Mouse (Mus musculus): ENCODE measurements around the gene Slc28a3. TPM values are rescaled to one million over a fixed set of nuclear protein-coding genes. Genes with fewer than 3 reads are reported as not detected.

The Slc28a3 gene
- polyA plus RNA-seq, 1 experiment from 2014 or later: 0.14 TPM

GRCm38 (mm10) chr13:58555561-58555960, 55.1 kb downstream of the Slc28a3 start:
- H3K27ac ChIP-seq (replicated peaks; ENCODE audit: low read depth, low read length): no peak overlapping the region
- H3K4me3 ChIP-seq (ENCODE audit: low read depth, low read length): no peak overlapping the region
- H3K36me3 ChIP-seq (ENCODE audit: control insufficient read depth, insufficient read depth, low read length): no peaks in the 10 kb centered on the region
- DNase-seq (ENCODE audit: low spot score) (peak; percentile 38), ATAC-seq (ENCODE audit: low read depth) (peak; percentile 65)
- H3K4me2 ChIP-seq (ENCODE audit: low read depth, low read length): no peak overlapping the region
- 36% methylated on average over 5 of the region's 5 CpGs for WGBS
- no peaks in the 10 kb centered on the region for H3K9me3 ChIP-seq (ENCODE audit: control insufficient read depth, low read length)
- H3K4me1 ChIP-seq (ENCODE audit: control insufficient read depth, insufficient read depth, low read length): no peaks in the 10 kb centered on the region
- no peak overlapping the region for H3K9ac ChIP-seq (ENCODE audit: low read depth, low read length)
- H3K27me3 ChIP-seq (replicated peaks; ENCODE audit: control insufficient read depth, insufficient read depth, low read length): no peaks in the 10 kb centered on the region

DNA sequence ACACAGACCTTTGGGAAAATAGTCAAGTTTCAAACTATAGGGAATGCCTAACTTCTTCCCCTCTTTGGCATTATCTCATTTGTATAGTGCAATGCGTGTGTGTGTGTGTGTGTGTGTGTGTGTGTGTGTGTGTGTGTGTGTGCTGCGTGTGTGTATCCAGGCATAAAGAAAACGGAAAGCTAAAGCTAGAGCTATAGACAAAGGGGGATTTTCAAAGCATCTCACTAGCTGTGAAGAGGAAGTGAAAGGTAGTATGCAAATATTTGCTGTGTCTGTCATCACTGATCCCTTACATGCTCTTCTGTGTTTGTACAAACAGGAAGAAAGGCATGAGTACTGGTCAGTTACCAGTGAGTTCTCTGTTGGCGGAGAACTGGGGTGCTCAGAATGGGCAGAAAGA, 58.8 kb downstream of the Slc28a3 start:
- Histone ChIP-seq H3K27me3 (replicated peaks; ENCODE audit: control insufficient read depth, insufficient read depth, low read length) (no peaks in the 10 kb centered on the region; the same call in 1 of the 2 replicates), H3K36me3 (ENCODE audit: control insufficient read depth, insufficient read depth, low read length) (no peaks in the 10 kb centered on the region), H3K4me3 (ENCODE audit: low read depth, low read length) (no peak overlapping the region), H3K27ac (replicated peaks; ENCODE audit: low read depth, low read length) (no peak overlapping the region), H3K4me1 (ENCODE audit: control insufficient read depth, insufficient read depth, low read length) (peaks cover 7% of the 10 kb centered on the region; the same call in 1 of the 2 replicates), H3K9me3 (ENCODE audit: control insufficient read depth, low read length) (no peaks in the 10 kb centered on the region), H3K9ac (ENCODE audit: low read depth, low read length) (no peak overlapping the region), H3K4me2 (ENCODE audit: low read depth, low read length) (no peak overlapping the region)
- 70% methylated on average over 4 of the region's 4 CpGs for WGBS
- DNase-seq (ENCODE audit: low spot score) (no peak), ATAC-seq (ENCODE audit: low read depth) (no peak)

GRCm38 (mm10) chr13:58547570-58547969, 63.1 kb downstream of the Slc28a3 start:
- H3K9me3 ChIP-seq (ENCODE audit: control insufficient read depth, low read length): no peaks in the 10 kb centered on the region
- H3K36me3 ChIP-seq (ENCODE audit: control insufficient read depth, insufficient read depth, low read length): no peaks in the 10 kb centered on the region
- ATAC-seq (ENCODE audit: low read depth) (peak; percentile 57), DNase-seq (ENCODE audit: low spot score) (peak; percentile 72)
- peaks cover 7% of the 10 kb centered on the region; the same call in 1 of the 2 replicates for H3K4me1 ChIP-seq (ENCODE audit: control insufficient read depth, insufficient read depth, low read length)
- no peak overlapping the region for H3K4me2 ChIP-seq (ENCODE audit: low read depth, low read length)
- peak overlapping the region; percentile 58; the same call in 1 of the 2 replicates for H3K27ac ChIP-seq (replicated peaks; ENCODE audit: low read depth, low read length)
- WGBS: 25% methylated on average over 7 of the region's 7 CpGs
- no peak overlapping the region for H3K9ac ChIP-seq (ENCODE audit: low read depth, low read length)
- H3K4me3 ChIP-seq (ENCODE audit: low read depth, low read length): no peak overlapping the region
- no peaks in the 10 kb centered on the region; the same call in 1 of the 2 replicates for H3K27me3 ChIP-seq (replicated peaks; ENCODE audit: control insufficient read depth, insufficient read depth, low read length)

DNA sequence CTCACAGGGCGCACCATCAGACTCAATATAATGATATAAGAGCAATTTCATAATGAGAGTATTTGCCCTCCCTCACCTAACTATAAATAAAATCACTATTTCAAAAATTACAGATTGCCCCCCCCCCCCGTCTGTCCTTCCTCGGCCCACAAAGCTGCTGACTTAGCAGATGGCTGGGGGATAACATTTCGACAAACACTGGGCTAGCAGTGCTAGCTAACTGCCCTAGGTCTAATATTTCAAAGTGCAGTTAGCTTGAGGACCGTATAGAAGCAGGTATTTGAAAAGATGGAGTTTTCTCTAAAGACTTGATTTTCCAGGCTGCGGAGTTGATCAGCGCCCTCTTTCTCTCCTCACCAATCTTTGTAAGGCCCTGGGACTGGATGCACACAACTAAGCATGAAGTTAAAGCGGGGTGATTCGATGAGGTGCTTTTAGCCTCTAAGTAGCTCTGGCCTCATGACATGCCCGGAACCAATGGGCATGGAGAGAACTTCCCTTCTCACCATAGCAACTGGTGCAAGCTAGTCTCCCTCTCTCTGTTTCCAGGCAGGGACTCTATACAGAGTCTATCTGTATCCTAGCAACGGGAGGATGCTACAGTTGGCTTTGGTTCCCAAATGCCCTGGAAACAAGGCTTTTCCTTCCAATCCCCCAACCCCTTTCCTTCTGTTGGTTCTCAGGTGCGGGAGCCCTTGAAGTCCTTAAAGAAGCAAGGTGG, 66.8 kb downstream of the Slc28a3 start:
- Histone ChIP-seq H3K27me3 (replicated peaks; ENCODE audit: control insufficient read depth, insufficient read depth, low read length) (no peaks in the 10 kb centered on the region), H3K9me3 (ENCODE audit: control insufficient read depth, low read length) (no peaks in the 10 kb centered on the region), H3K9ac (ENCODE audit: low read depth, low read length) (no peak overlapping the region), H3K4me2 (ENCODE audit: low read depth, low read length) (no peak overlapping the region), H3K4me1 (ENCODE audit: control insufficient read depth, insufficient read depth, low read length) (peaks cover 6% of the 10 kb centered on the region; the same call in 1 of the 2 replicates), H3K36me3 (ENCODE audit: control insufficient read depth, insufficient read depth, low read length) (no peaks in the 10 kb centered on the region), H3K4me3 (ENCODE audit: low read depth, low read length) (no peak overlapping the region), H3K27ac (replicated peaks; ENCODE audit: low read depth, low read length) (no peak overlapping the region)
- peak; percentile 51 for DNase-seq (ENCODE audit: low spot score)
- ATAC-seq (ENCODE audit: low read depth): peak; percentile 75; the same call in 1 of the 2 replicates
- 61% methylated on average over 12 of the region's 12 CpGs for WGBS

DNA sequence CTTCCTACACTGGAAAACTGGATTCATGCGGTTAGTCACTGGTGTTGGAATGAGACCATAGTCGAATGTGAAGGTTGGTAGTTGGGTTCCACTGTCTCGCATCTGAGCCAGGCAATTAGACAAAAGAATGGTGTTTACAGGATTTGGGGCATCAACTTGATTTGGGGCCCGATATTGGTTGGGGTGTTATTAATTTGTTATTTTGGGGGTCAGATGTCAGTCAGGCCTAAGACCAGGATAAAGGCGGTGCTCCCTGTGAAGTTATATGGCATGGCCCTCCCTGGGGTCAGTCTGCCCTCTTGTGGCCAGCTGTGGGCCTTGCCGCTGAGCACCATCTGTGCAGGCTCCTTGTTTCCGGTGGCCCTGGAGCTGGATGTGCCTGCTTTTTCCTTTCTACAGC, 67.6 kb downstream of the Slc28a3 start:
- 43% methylated on average over 7 of the region's 7 CpGs for whole genome bisulfite sequencing
- Histone ChIP-seq H3K27me3 (replicated peaks; ENCODE audit: control insufficient read depth, insufficient read depth, low read length) (no peaks in the 10 kb centered on the region), H3K4me2 (ENCODE audit: low read depth, low read length) (no peak overlapping the region)

DNA sequence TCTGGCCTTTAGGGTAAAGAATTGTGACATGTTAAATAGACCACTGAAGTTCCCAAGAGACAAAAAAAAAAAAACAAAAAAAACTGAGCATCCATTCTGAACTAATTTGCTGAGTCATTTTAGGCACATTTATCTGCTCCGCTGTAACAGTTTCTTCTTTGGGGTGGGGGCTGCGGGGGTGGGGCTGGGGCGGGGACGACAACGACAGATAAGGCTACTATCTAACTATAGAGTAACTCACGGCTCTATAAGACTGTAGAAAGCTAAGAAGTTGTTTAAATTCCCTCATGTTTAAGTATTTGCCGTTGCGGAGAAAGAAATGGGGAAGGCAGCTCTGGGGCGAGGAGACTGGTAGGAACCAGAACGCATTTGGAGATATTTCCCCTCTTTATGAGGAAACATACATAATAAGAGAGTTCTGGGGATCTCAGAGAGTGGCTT, 68.1 kb downstream of the Slc28a3 start:
- Histone ChIP-seq H3K27ac (replicated peaks; ENCODE audit: low read depth, low read length) (no peak overlapping the region), H3K36me3 (ENCODE audit: control insufficient read depth, insufficient read depth, low read length) (no peaks in the 10 kb centered on the region), H3K9me3 (ENCODE audit: control insufficient read depth, low read length) (no peaks in the 10 kb centered on the region), H3K4me2 (ENCODE audit: low read depth, low read length) (no peak overlapping the region), H3K9ac (ENCODE audit: low read depth, low read length) (no peak overlapping the region), H3K4me3 (ENCODE audit: low read depth, low read length) (no peak overlapping the region), H3K4me1 (ENCODE audit: control insufficient read depth, insufficient read depth, low read length) (no peaks in the 10 kb centered on the region), H3K27me3 (replicated peaks; ENCODE audit: control insufficient read depth, insufficient read depth, low read length) (no peaks in the 10 kb centered on the region)
- WGBS: 83% methylated on average over 10 of the region's 10 CpGs
- DNase-seq (ENCODE audit: low spot score) (no peak), ATAC-seq (ENCODE audit: low read depth) (no peak)

More for the DNA sequence above, 67.6 kb downstream of the Slc28a3 start:
- Histone ChIP-seq H3K9me3 (ENCODE audit: control insufficient read depth, low read length) (no peaks in the 10 kb centered on the region), H3K4me3 (ENCODE audit: low read depth, low read length) (no peak overlapping the region), H3K9ac (ENCODE audit: low read depth, low read length) (no peak overlapping the region), H3K27ac (replicated peaks; ENCODE audit: low read depth, low read length) (no peak overlapping the region), H3K4me1 (ENCODE audit: control insufficient read depth, insufficient read depth, low read length) (no peaks in the 10 kb centered on the region), H3K36me3 (ENCODE audit: control insufficient read depth, insufficient read depth, low read length) (no peaks in the 10 kb centered on the region)
- peak; percentile 73 for DNase-seq (ENCODE audit: low spot score)
- peak; percentile 54 for ATAC-seq (ENCODE audit: low read depth)

DNA sequence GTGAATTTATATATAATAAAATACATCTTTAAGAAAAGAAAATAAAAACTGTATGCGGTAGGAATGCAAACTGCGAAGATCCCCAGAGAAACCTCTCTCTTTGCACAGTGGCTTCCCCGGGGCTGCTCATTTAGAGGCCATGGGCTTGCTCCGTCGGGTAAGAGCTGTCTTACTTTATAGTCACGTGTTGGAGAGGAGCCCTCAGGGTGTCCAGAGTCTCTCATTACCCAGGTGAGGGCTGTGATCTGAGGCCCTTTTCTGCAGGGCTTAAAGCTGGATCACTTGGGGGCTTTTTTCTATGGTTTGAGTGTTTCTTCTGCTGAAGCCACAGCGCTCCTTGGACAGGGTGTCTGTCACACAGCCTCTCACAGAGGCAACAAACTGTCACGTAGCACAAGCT, 68.5 kb downstream of the Slc28a3 start:
- H3K9ac ChIP-seq (ENCODE audit: low read depth, low read length): no peak overlapping the region
- ATAC-seq (ENCODE audit: low read depth): no peak
- no peak overlapping the region for H3K4me3 ChIP-seq (ENCODE audit: low read depth, low read length)
- no peaks in the 10 kb centered on the region for H3K4me1 ChIP-seq (ENCODE audit: control insufficient read depth, insufficient read depth, low read length)
- H3K9me3 ChIP-seq (ENCODE audit: control insufficient read depth, low read length): no peaks in the 10 kb centered on the region
- no peaks in the 10 kb centered on the region for H3K36me3 ChIP-seq (ENCODE audit: control insufficient read depth, insufficient read depth, low read length)
- no peak for DNase-seq (ENCODE audit: low spot score)
- no peaks in the 10 kb centered on the region for H3K27me3 ChIP-seq (replicated peaks; ENCODE audit: control insufficient read depth, insufficient read depth, low read length)
- H3K4me2 ChIP-seq (ENCODE audit: low read depth, low read length): no peak overlapping the region
- WGBS: 54% methylated on average over 8 of the region's 8 CpGs
- H3K27ac ChIP-seq (replicated peaks; ENCODE audit: low read depth, low read length): no peak overlapping the region

DNA sequence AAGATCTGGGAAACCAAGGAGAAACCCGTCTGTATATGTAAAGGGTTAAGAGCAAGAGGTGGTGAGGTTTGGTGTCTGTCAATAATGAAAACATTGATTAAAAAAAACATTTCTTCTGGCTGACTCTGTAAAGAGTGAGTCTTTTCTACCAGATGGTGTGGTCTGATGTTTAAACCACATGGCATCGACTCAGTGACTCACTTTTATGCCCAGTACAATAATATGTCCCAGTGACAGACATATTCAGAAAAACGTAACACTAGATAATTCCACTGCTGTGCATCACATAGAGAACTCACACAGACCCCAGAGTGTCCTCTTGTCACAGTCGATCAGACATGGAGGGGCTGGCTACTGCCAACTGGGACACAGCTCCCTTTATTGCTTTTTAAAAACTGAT, 69.1 kb downstream of the Slc28a3 start:
- H3K27ac ChIP-seq (replicated peaks; ENCODE audit: low read depth, low read length): no peak overlapping the region
- no peak for DNase-seq (ENCODE audit: low spot score)

DNA sequence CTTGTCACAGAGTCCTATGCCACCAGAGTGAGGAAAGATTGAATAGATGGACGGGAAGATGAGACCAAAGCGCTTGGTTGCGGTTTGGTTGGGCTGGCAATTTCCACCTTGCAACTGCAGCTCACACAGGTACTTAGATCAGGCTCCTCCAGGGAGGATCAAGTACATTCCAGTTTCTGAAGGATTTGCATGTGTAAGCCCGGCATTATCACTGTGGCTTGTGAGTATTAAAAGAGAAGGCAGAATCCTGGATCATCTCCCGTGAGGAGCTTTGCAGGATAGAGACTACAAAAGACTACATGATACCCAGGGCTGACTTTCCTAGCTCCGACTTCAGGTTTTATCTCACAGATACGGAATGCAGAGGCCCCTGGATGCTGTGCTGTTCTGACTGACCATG, 71.7 kb downstream of the Slc28a3 start:
- Histone ChIP-seq H3K9me3 (ENCODE audit: control insufficient read depth, low read length) (no peaks in the 10 kb centered on the region), H3K27me3 (replicated peaks; ENCODE audit: control insufficient read depth, insufficient read depth, low read length) (no peaks in the 10 kb centered on the region), H3K4me3 (ENCODE audit: low read depth, low read length) (no peak overlapping the region), H3K9ac (ENCODE audit: low read depth, low read length) (no peak overlapping the region), H3K4me1 (ENCODE audit: control insufficient read depth, insufficient read depth, low read length) (no peaks in the 10 kb centered on the region), H3K36me3 (ENCODE audit: control insufficient read depth, insufficient read depth, low read length) (no peaks in the 10 kb centered on the region), H3K27ac (replicated peaks; ENCODE audit: low read depth, low read length) (no peak overlapping the region), H3K4me2 (ENCODE audit: low read depth, low read length) (no peak overlapping the region)
- 67% methylated on average over 7 of the region's 7 CpGs for WGBS
- ATAC-seq (ENCODE audit: low read depth) (no peak), DNase-seq (ENCODE audit: low spot score) (no peak)

More for the DNA sequence above, 69.1 kb downstream of the Slc28a3 start:
- no peak overlapping the region for H3K4me2 ChIP-seq (ENCODE audit: low read depth, low read length)
- H3K36me3 ChIP-seq (ENCODE audit: control insufficient read depth, insufficient read depth, low read length): no peaks in the 10 kb centered on the region
- no peak overlapping the region for H3K9ac ChIP-seq (ENCODE audit: low read depth, low read length)
- H3K4me1 ChIP-seq (ENCODE audit: control insufficient read depth, insufficient read depth, low read length): no peaks in the 10 kb centered on the region
- no peak for ATAC-seq (ENCODE audit: low read depth)
- WGBS: 65% methylated on average over 4 of the region's 4 CpGs
- no peaks in the 10 kb centered on the region for H3K9me3 ChIP-seq (ENCODE audit: control insufficient read depth, low read length)
- no peaks in the 10 kb centered on the region for H3K27me3 ChIP-seq (replicated peaks; ENCODE audit: control insufficient read depth, insufficient read depth, low read length)
- no peak overlapping the region for H3K4me3 ChIP-seq (ENCODE audit: low read depth, low read length)

All from embryonic facial prominence, embryonic 14.5 days (tissue).